Mouse (Mus musculus) MEL (cell line): ENCODE data around the gene Ahcyl2. TPM values are rescaled to one million over a fixed set of nuclear protein-coding genes. Genes with fewer than 3 reads are reported as not detected.

ENCODE experiments used
- DNase-seq: peaks from one replicate; pipeline ENCODE4 v3.0.0; 2011; ENCODE audit warnings: low read depth, low spot score
- H3K27ac ChIP-seq: 2 replicates; pipeline ENCODE4 v1.5.1; 2012; ENCODE audit warnings: low read depth, mild to moderate bottlenecking, control low read depth, low read length, moderate library complexity; ENCODE audit not compliant: control insufficient read depth
- H3K27me3 ChIP-seq, 2 experiments: fragments of 150-350 bp in 1 of 2; sonication (generic) in 1 of 2; 2 replicates each; pipeline ENCODE4 v1.6.1; 2012; ENCODE audit warnings: low read length in 2 of 2, mild to moderate bottlenecking in 2 of 2, improper control_type of control experiment in 1 of 2, moderate library complexity in 1 of 2; ENCODE audit not compliant: insufficient read depth in 2 of 2, control insufficient read depth in 1 of 2
- H3K36me3 ChIP-seq, 2 experiments: 2 replicates each; pipeline ENCODE4 v1.6.1; 2012 to 2014; ENCODE audit warnings: low read length in 2 of 2, improper control_type of control experiment in 1 of 2, inconsistent platforms in 1 of 2, mild to moderate bottlenecking in 1 of 2; ENCODE audit not compliant: insufficient read depth in 2 of 2, control insufficient read depth in 1 of 2
- H3K4me1 ChIP-seq, 2 experiments: fragments of 150-350 bp in 1 of 2; sonication (generic) in 1 of 2; 2 replicates each; pipeline ENCODE4 v1.6.1; 2012; ENCODE audit warnings: low read length in 2 of 2, improper control_type of control experiment in 1 of 2, mild to moderate bottlenecking in 1 of 2; ENCODE audit not compliant: insufficient read depth in 2 of 2, control insufficient read depth in 1 of 2
- H3K4me3 ChIP-seq, 2 experiments: fragments of 150-350 bp in 1 of 2; sonication (generic) in 1 of 2; 2 replicates each; pipeline ENCODE4 v1.5.1; 2012; ENCODE audit warnings: low read depth in 2 of 2, low read length in 2 of 2, mild to moderate bottlenecking in 2 of 2, moderate library complexity in 2 of 2, control low read depth in 1 of 2, improper control_type of control experiment in 1 of 2; ENCODE audit not compliant: control insufficient read depth in 1 of 2, insufficient read depth in 1 of 2
- H3K79me2 ChIP-seq: 2 replicates; pipeline ENCODE4 v1.6.1; 2012; ENCODE audit warnings: mild to moderate bottlenecking, low read length, moderate library complexity; ENCODE audit not compliant: control insufficient read depth, poor library complexity, insufficient read depth
- H3K9ac ChIP-seq: 2 replicates; pipeline ENCODE4 v1.6.1; 2012; ENCODE audit warnings: low read depth, mild to moderate bottlenecking, control low read depth, low read length, moderate library complexity; ENCODE audit not compliant: control insufficient read depth, poor library complexity, severe bottlenecking
- H3K9me3 ChIP-seq: fragments of 150-350 bp; sonication (generic); replicated peaks from 2 replicates; pipeline ENCODE4 v1.6.1; 2012; ENCODE audit warnings: mild to moderate bottlenecking, low read length, improper control_type of control experiment, moderate library complexity; ENCODE audit not compliant: insufficient read depth
- CHD2 ChIP-seq: IDR thresholded peaks from 2 replicates; pipeline ENCODE4 v1.6.1; 2011; ENCODE audit warnings: low read length, improper control_type of control experiment
- CTCF ChIP-seq, 3 experiments: IDR thresholded peaks in 2 of 3; conservative IDR thresholded peaks in 1 of 3; 2 replicates each; pipeline ENCODE4 v1.5.1; 2011 to 2012; ENCODE audit warnings: low read length in 3 of 3, low read depth in 2 of 3, mild to moderate bottlenecking in 2 of 3, improper control_type of control experiment in 1 of 3, inconsistent platforms in 1 of 3, mixed read lengths in 1 of 3, moderate library complexity in 1 of 3; ENCODE audit not compliant: control insufficient read depth in 1 of 3, insufficient read depth in 1 of 3, poor library complexity in 1 of 3, severe bottlenecking in 1 of 3
- E2F4 ChIP-seq: IDR thresholded peaks from 2 replicates; pipeline ENCODE4 v1.6.1; 2011; ENCODE audit warnings: low read depth, low read length, improper control_type of control experiment, borderline replicate concordance
- ELF1 ChIP-seq: IDR thresholded peaks from 2 replicates; pipeline ENCODE4 v1.6.1; 2014; ENCODE audit warnings: low read depth, mild to moderate bottlenecking, inconsistent platforms, low read length, improper control_type of control experiment, moderate library complexity
- EP300 ChIP-seq, 2 experiments: IDR thresholded peaks; 2 replicates each; pipeline ENCODE4 v1.6.1; 2011; ENCODE audit warnings: improper control_type of control experiment in 2 of 2, low read length in 2 of 2, low read depth in 1 of 2, mild to moderate bottlenecking in 1 of 2
- GABPA ChIP-seq: IDR thresholded peaks from 2 replicates; pipeline ENCODE4 v1.6.1; 2012; ENCODE audit warnings: low read depth, mild to moderate bottlenecking, inconsistent platforms, low read length, improper control_type of control experiment, moderate library complexity
- HCFC1 ChIP-seq: IDR thresholded peaks from 2 replicates; pipeline ENCODE4 v1.6.1; 2012; ENCODE audit warnings: low read depth, mild to moderate bottlenecking, inconsistent platforms, low read length, improper control_type of control experiment, moderate library complexity
- JUND ChIP-seq: IDR thresholded peaks from 2 replicates; pipeline ENCODE4 v1.6.1; 2011; ENCODE audit warnings: low read depth, mild to moderate bottlenecking, improper control_type of control experiment, low read length
- MAFK ChIP-seq: IDR thresholded peaks from 2 replicates; pipeline ENCODE4 v1.6.1; 2011; ENCODE audit warnings: low read depth, mild to moderate bottlenecking, low read length, improper control_type of control experiment, borderline replicate concordance
- MAZ ChIP-seq: IDR thresholded peaks from 2 replicates; pipeline ENCODE4 v1.6.1; 2012; ENCODE audit warnings: low read depth, mild to moderate bottlenecking, inconsistent platforms, low read length, improper control_type of control experiment
- MXI1 ChIP-seq: IDR thresholded peaks from 2 replicates; pipeline ENCODE4 v1.6.1; 2011; ENCODE audit warnings: mild to moderate bottlenecking, low read depth, low read length, improper control_type of control experiment
- MYB ChIP-seq: IDR thresholded peaks from 2 replicates; pipeline ENCODE4 v1.6.1; 2011; ENCODE audit warnings: mild to moderate bottlenecking, low read depth, low read length, improper control_type of control experiment
- NELFE ChIP-seq: IDR thresholded peaks from 2 replicates; pipeline ENCODE4 v1.6.1; 2011; ENCODE audit warnings: low read depth, low read length, improper control_type of control experiment
- POLR2A ChIP-seq, 2 experiments: IDR thresholded peaks; 2 replicates each; pipeline ENCODE4 v1.6.1; 2011 to 2012; ENCODE audit warnings: low read length in 2 of 2, mild to moderate bottlenecking in 2 of 2, control low read depth in 1 of 2, improper control_type of control experiment in 1 of 2, low read depth in 1 of 2, moderate library complexity in 1 of 2; ENCODE audit not compliant: control insufficient read depth in 1 of 2, insufficient read depth in 1 of 2, poor library complexity in 1 of 2
- POLR2AphosphoS2 ChIP-seq: IDR thresholded peaks from 2 replicates; pipeline ENCODE4 v1.6.1; 2011; ENCODE audit warnings: low read length, improper control_type of control experiment
- RAD21 ChIP-seq: IDR thresholded peaks from 2 replicates; pipeline ENCODE4 v1.6.1; 2011; ENCODE audit warnings: mild to moderate bottlenecking, low read depth, low read length, improper control_type of control experiment
- RCOR1 ChIP-seq: IDR thresholded peaks from 2 replicates; pipeline ENCODE4 v1.6.1; 2012; ENCODE audit warnings: low read depth, mild to moderate bottlenecking, inconsistent platforms, low read length, improper control_type of control experiment
- SIN3A ChIP-seq: IDR thresholded peaks from 2 replicates; pipeline ENCODE4 v1.6.1; 2012; ENCODE audit warnings: low read length, improper control_type of control experiment, inconsistent platforms
- TAL1 ChIP-seq: IDR thresholded peaks from 2 replicates; pipeline ENCODE4 v1.6.1; 2012; ENCODE audit warnings: mild to moderate bottlenecking, inconsistent platforms, low read length, moderate library complexity, mixed read lengths
- TBP ChIP-seq: IDR thresholded peaks from 2 replicates; pipeline ENCODE4 v1.8.0; 2011; ENCODE audit warnings: low read depth, low read length, improper control_type of control experiment
- TCF12 ChIP-seq: IDR thresholded peaks from 2 replicates; pipeline ENCODE4 v1.6.1; 2014; ENCODE audit warnings: low read depth, mild to moderate bottlenecking, inconsistent platforms, low read length, improper control_type of control experiment, moderate library complexity
- ZNF384 ChIP-seq: IDR thresholded peaks from 2 replicates; pipeline ENCODE4 v1.6.1; 2012; ENCODE audit warnings: low read depth, mild to moderate bottlenecking, inconsistent platforms, low read length, improper control_type of control experiment
- polyA plus RNA-seq, 2 experiments: library from polyadenylated mRNA; stranded (reverse) in 1 of 2; unstranded in 1 of 2; fragments of >175 nt in 1 of 2; fragments of >200 nt in 1 of 2; gene quantifications; 2 replicates each; pipeline versions ENCODE4 v1.2.1 to v1.2.4; 2012; ENCODE audit warnings: low replicate concordance in 2 of 2, low read depth in 1 of 2; ENCODE audit not compliant: insufficient read length in 2 of 2, insufficient read depth in 1 of 2, missing spikeins in 1 of 2
- total RNA-seq: library from RNA; depleted of rRNA; stranded (reverse); fragments of 300-350 nt; gene quantifications from 2 replicates; pipeline ENCODE4 v1.2.3, GENCODE M21; 2012

The Ahcyl2 gene
- total and polyA plus RNA-seq, 3 experiments, result 16.9 to 17.0 TPM; not detected in 1

GRCm38 (mm10) chr6:29726576-29727200, 41.1 kb upstream of the Ahcyl2 start:
- TF ChIP-seq MAFK, result no peak
- TF ChIP-seq RCOR1, result no peak
- TF ChIP-seq GABPA, result no peak
- TF ChIP-seq MYB, result no peak
- TF ChIP-seq TBP, result no peak
- TF ChIP-seq MXI1, result no peak
- no peak for TF ChIP-seq TCF12
- TF ChIP-seq POLR2A (IDR thresholded peaks at IDR 0.05; ENCODE audit: control insufficient read depth in 1 of 2, insufficient read depth in 1 of 2, low read depth in 1 of 2, low read length in 2 of 2, poor library complexity in 1 of 2), result no peak
- TF ChIP-seq TAL1, result no peak
- no peak for TF ChIP-seq MAZ
- TF ChIP-seq NELFE, result no peak
- TF ChIP-seq CTCF (IDR thresholded peaks at IDR 0.05 in 2 of 3, conservative IDR thresholded peaks at IDR 0.05 in 1 of 3; ENCODE audit: control insufficient read depth in 1 of 3, insufficient read depth in 1 of 3, low read depth in 2 of 3, low read length in 3 of 3, poor library complexity in 1 of 3, severe bottlenecking in 1 of 3), result no peak
- TF ChIP-seq E2F4, result no peak
- Histone ChIP-seq H3K27me3 (no peaks in the 10 kb centered on the region), H3K4me3 (no peak overlapping the region), H3K9me3 (no peaks in the 10 kb centered on the region), H3K36me3 (peaks cover 0 to 6% of the 10 kb centered on the region in 2 experiments; a peak in 1 of 4 replicates), H3K79me2 (no peaks in the 10 kb centered on the region), H3K27ac (no peak overlapping the region), H3K4me1 (peaks cover 0 to 9% of the 10 kb centered on the region in 2 experiments; a peak in 2 of 4 replicates), H3K9ac (no peak overlapping the region)
- DNase-seq, result no peak

DNA sequence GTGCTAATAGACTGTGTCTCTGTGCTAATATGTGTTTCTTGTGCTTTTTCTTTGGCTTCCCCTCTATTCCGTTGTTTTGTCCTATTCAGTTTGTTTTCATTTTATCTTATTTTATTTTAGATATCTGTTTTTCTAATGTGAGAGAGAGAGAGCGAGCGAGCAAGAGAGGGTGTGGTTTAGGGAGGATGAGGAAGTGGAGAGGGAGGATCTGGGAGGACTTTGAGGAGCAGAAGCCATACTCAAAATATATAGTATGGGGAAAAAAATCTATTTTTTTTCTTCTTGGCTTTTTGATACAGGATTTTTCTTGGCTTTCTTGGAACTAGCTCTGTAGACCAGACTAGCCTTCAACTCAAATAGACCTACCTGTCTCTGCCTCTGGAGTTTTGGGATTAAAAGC, 39.8 kb upstream of the Ahcyl2 start:
- Histone ChIP-seq H3K27me3 (no peaks in the 10 kb centered on the region), H3K9ac (no peak overlapping the region), H3K79me2 (no peaks in the 10 kb centered on the region), H3K4me1 (peaks cover 0 to 9% of the 10 kb centered on the region in 2 experiments; a peak in 2 of 4 replicates), H3K4me3 (peak overlapping the region in 1 of 2 experiments; percentile 10; a peak in 1 of 4 replicates), H3K27ac (no peak overlapping the region), H3K9me3 (no peaks in the 10 kb centered on the region), H3K36me3 (peaks cover 0 to 6% of the 10 kb centered on the region in 2 experiments; a peak in 1 of 4 replicates)
- DNase-seq, result peak; percentile 61
- TF ChIP-seq POLR2AphosphoS2 (no peak), ZNF384 (peak; percentile 72), HCFC1 (peak; percentile 51; the same call in 1 of the 2 replicates), SIN3A (peak; percentile 16; the same call in 1 of the 2 replicates), RAD21 (no peak), EP300 (IDR thresholded peaks at IDR 0.05; ENCODE audit: low read depth in 1 of 2, low read length in 2 of 2) (no peak), JUND (no peak), CHD2 (no peak), TAL1 (no peak), ELF1 (peak; percentile 76)
